Mouse (Mus musculus): ENCODE data around the gene Psmd14. TPM values are rescaled to one million over a fixed set of nuclear protein-coding genes. Genes with fewer than 3 reads are reported as not detected.

The Psmd14 gene
- total and polyA plus RNA-seq, 3 experiments, result 156 to 217 TPM; not detected in 1

DNA sequence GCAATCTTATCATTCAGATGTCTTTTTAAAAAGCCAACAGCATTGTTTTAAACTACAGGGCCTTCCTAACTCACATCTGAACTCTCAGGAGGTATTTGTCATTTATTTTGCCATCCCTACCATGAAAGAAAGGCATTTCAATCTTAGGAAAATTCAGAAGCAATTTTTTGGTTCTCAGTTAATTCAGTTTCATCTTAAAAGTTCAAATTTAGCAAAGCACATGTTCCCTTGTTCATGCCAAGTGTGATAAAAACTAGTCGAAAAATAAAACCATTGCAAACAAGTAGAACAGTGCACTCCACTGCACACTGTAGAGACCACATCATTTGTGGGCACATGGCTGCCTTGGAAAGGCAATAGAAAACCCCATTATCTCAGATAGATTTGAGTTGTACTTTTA, 106.7 kb downstream of the Psmd14 start:
- Histone ChIP-seq H3K36me3 (ENCODE audit: control insufficient read depth in 1 of 2, insufficient read depth in 2 of 2, low read length in 2 of 2) (peaks cover 0 to 2% of the 10 kb centered on the region in 2 experiments; a peak in 2 of 4 replicates), H3K4me3 (ENCODE audit: control insufficient read depth in 1 of 2, insufficient read depth in 1 of 2, low read depth in 2 of 2, low read length in 2 of 2) (no peak overlapping the region), H3K9me3 (replicated peaks; ENCODE audit: insufficient read depth, low read length) (no peaks in the 10 kb centered on the region), H3K27ac (ENCODE audit: control insufficient read depth, low read depth, low read length) (no peak overlapping the region), H3K9ac (ENCODE audit: control insufficient read depth, low read depth, low read length, poor library complexity, severe bottlenecking) (no peak overlapping the region), H3K27me3 (ENCODE audit: control insufficient read depth in 1 of 2, insufficient read depth in 2 of 2, low read length in 2 of 2) (no peaks in the 10 kb centered on the region), H3K79me2 (ENCODE audit: control insufficient read depth, insufficient read depth, low read length, poor library complexity) (no peaks in the 10 kb centered on the region; the same call in 1 of the 2 replicates), H3K4me1 (ENCODE audit: control insufficient read depth in 1 of 2, insufficient read depth in 2 of 2, low read length in 2 of 2) (peaks cover 0 to 5% of the 10 kb centered on the region in 2 experiments; a peak in 1 of 4 replicates)
- TF ChIP-seq EP300 (IDR thresholded peaks at IDR 0.05; ENCODE audit: low read depth in 1 of 2, low read length in 2 of 2), result 0 out of 4 replicates have a peak, but pooled peaks of 1 of the 2 experiments have one; percentile 6
- no peak for TF ChIP-seq HCFC1 (IDR thresholded peaks at IDR 0.05; ENCODE audit: low read depth, low read length)
- no peak for DNase-seq (ENCODE audit: low read depth, low spot score)

DNA sequence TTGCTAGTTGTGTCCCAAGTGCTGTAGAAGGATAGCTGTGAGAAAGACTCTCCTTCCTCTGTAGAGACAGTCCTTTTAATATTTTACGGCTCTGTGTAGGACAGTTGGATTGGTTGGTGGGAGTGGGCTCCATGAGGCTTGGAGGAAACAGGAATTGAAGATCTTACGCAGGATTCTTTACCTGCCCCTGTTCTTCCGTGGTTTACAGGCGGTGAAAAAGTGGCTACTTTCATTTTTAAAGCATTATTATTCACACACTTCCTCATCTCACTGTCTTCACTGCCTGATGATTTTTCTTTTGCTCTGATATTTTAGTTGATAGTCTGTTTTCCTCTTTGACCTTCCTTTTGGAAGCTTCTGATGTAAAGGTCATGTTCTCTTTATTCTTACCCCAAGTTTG, 108.7 kb downstream of the Psmd14 start:
- Histone ChIP-seq H3K9ac (ENCODE audit: control insufficient read depth, low read depth, low read length, poor library complexity, severe bottlenecking) (peak overlapping the region; percentile 87), H3K36me3 (ENCODE audit: control insufficient read depth in 1 of 2, insufficient read depth in 2 of 2, low read length in 2 of 2) (peaks cover 0 to 6% of the 10 kb centered on the region in 2 experiments; a peak in 2 of 4 replicates), H3K79me2 (ENCODE audit: control insufficient read depth, insufficient read depth, low read length, poor library complexity) (no peaks in the 10 kb centered on the region; the same call in 1 of the 2 replicates), H3K4me1 (ENCODE audit: control insufficient read depth in 1 of 2, insufficient read depth in 2 of 2, low read length in 2 of 2) (peaks cover 0 to 7% of the 10 kb centered on the region in 2 experiments; a peak in 2 of 4 replicates), H3K27me3 (ENCODE audit: control insufficient read depth in 1 of 2, insufficient read depth in 2 of 2, low read length in 2 of 2) (no peaks in the 10 kb centered on the region), H3K9me3 (replicated peaks; ENCODE audit: insufficient read depth, low read length) (no peaks in the 10 kb centered on the region), H3K4me3 (ENCODE audit: control insufficient read depth in 1 of 2, insufficient read depth in 1 of 2, low read depth in 2 of 2, low read length in 2 of 2) (peak overlapping the region; percentile 93 to 94), H3K27ac (ENCODE audit: control insufficient read depth, low read depth, low read length) (peak overlapping the region; percentile 36)
- TF ChIP-seq RCOR1 (IDR thresholded peaks at IDR 0.05; ENCODE audit: low read depth, low read length) (no peak), MEF2A (IDR thresholded peaks at IDR 0.05; ENCODE audit: extremely low read depth, insufficient replicate concordance, low read depth, low read length, poor library complexity, severe bottlenecking) (no peak), MAZ (IDR thresholded peaks at IDR 0.05; ENCODE audit: low read depth, low read length) (no peak), MYB (IDR thresholded peaks at IDR 0.05; ENCODE audit: low read depth, low read length) (no peak), ZMIZ1 (IDR thresholded peaks at IDR 0.05; ENCODE audit: low read depth, low read length) (no peak), NRF1 (IDR thresholded peaks at IDR 0.05; ENCODE audit: insufficient read depth, low read depth, low read length, poor library complexity, severe bottlenecking) (no peak), MAFK (IDR thresholded peaks at IDR 0.05; ENCODE audit: borderline replicate concordance, low read depth, low read length) (no peak), UBTF (IDR thresholded peaks at IDR 0.05; ENCODE audit: borderline replicate concordance, insufficient read depth, low read depth, low read length) (no peak), ZNF384 (IDR thresholded peaks at IDR 0.05; ENCODE audit: low read depth, low read length) (no peak), USF2 (IDR thresholded peaks at IDR 0.05; ENCODE audit: borderline replicate concordance in 1 of 2, insufficient read depth in 1 of 2, low read depth in 1 of 2, low read length in 2 of 2) (no peak), JUND (IDR thresholded peaks at IDR 0.05; ENCODE audit: low read depth, low read length) (no peak), SIN3A (IDR thresholded peaks at IDR 0.05; ENCODE audit: low read length) (0 out of 2 replicates have a peak, but pooled peaks have one; percentile 20), TCF12 (IDR thresholded peaks at IDR 0.05; ENCODE audit: low read depth, low read length) (no peak), ZKSCAN1 (IDR thresholded peaks at IDR 0.05; ENCODE audit: low read depth, low read length) (no peak), CTCF (IDR thresholded peaks at IDR 0.05 in 2 of 3, conservative IDR thresholded peaks at IDR 0.05 in 1 of 3; ENCODE audit: control insufficient read depth in 1 of 3, insufficient read depth in 1 of 3, low read depth in 2 of 3, low read length in 3 of 3, poor library complexity in 1 of 3, severe bottlenecking in 1 of 3) (no peak), MAX (IDR thresholded peaks at IDR 0.05; ENCODE audit: low read length) (no peak), MXI1 (IDR thresholded peaks at IDR 0.05; ENCODE audit: low read depth, low read length) (peak; percentile 49; the same call in 1 of the 2 replicates), NELFE (IDR thresholded peaks at IDR 0.05; ENCODE audit: low read depth, low read length) (no peak), EP300 (IDR thresholded peaks at IDR 0.05; ENCODE audit: low read depth in 1 of 2, low read length in 2 of 2) (no peak; a peak in 1 of 4 replicates), BHLHE40 (IDR thresholded peaks at IDR 0.05; ENCODE audit: borderline replicate concordance, low read depth, low read length) (no peak), TAL1 (IDR thresholded peaks at IDR 0.05; ENCODE audit: low read length) (no peak), TBP (IDR thresholded peaks at IDR 0.05; ENCODE audit: low read depth, low read length) (peak; percentile 0; the same call in 1 of the 2 replicates), ZC3H11A (IDR thresholded peaks at IDR 0.05; ENCODE audit: low read depth, low read length) (no peak)
- peak; percentile 55 for DNase-seq (ENCODE audit: low read depth, low spot score)

All from MEL (cell line).